Mouse (Mus musculus) urinary bladder, adult 2 months (tissue): Measurements from ENCODE around the gene Ssxa1. TPM values are rescaled to one million over a fixed set of nuclear protein-coding genes. Genes with fewer than 3 reads are reported as not detected.
"Not testable (repeated sequence)": the region's sequence is repeated elsewhere in the genome, so short reads cannot be mapped to it uniquely, and the experiment has no call there.

ENCODE experiments used
- DNase-seq: peaks from one replicate; pipeline ENCODE4 v3.0.0; 2022; ENCODE audit warnings: low spot score
- polyA plus RNA-seq: library from polyadenylated mRNA; depleted of rRNA; stranded (reverse); fragments of >200 nt; gene quantifications from 2 replicates; pipeline ENCODE4 v1.2.3, GENCODE M21; 2012; rRNA removed

The Ssxa1 gene
- polyA plus RNA-seq, result not detected in 2 replicates

GRCm38 (mm10) chrX:21115520-21115919, at the start of gene Ssxa1:
Gene Ssxa1 (plus strand): TSS chrX:21115820.
- DNase-seq, result no peak

- DNase-seq, result no peak
These were observed 47.5 kb upstream of the Ssxa1 start, which contains the start of gene Spaca5 for GRCm38 (mm10) chrX:21068106-21068505. Gene Spaca5 (plus strand): TSS chrX:21068406.

DNA sequence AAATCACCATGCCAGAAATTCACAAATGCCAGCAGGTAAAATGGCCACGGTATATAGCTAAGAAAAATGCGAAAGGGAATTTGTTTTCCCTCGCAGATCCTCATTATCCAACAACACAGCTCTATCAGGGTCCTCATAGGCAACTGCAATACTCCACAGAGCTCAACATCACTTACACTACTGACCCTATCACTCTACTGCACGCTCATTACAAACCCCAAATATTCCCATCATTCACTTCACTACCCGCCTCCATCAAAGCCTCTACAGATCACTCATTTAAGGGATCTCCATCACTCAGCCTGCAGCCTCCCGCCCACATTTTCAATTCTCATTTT, 27.0 kb upstream of the Ssxa1 start:
- no peak for DNase-seq

DNA sequence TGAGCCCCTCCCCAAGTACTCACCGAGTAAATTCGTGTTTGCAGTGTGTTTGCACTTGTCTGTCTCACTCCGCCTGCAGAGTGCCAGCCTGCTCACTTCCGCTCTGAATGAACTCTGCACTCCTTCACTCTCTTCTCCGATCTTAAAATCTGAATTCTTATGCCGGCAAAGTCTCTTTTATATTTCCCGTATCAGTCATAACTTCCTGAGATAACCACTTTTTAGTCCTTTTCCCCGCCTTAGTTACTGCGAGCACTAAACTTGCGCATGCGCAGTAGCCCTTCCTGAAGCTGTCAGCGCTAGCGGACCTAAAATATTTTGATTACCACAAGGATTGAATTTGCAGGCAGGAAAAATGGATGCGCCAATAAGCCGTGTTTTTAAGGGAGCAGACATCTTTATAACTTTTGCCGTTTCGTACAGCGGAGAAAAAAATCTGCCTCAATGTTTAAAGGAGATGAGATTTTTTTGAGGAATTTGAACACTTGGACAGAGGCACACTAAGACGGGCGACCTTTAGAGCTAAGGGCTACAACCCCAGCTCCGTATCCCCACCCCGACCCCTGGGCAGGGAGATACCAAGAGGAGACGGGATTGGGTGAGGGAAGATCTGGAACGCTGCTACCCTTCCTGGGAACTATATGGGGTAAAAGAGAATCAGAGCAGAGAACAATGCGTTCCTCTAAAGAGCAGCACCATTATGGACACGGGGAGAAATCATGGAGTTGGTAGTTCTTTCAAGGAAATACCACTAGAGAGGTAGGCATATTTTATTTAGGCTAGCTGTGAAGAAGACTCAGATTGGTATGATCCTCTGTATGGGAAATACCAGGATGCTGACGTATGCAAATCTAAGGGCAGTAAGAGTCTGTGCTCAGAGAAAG, 26.4 kb upstream of the Ssxa1 start, which contains the start of gene Zfp300:
Gene Zfp300 (minus strand): TSS at position 545 of the 884 bp plus-strand sequence.
- peak; percentile 23 for DNase-seq

- DNase-seq, result no peak
These were observed 25.8 kb upstream of the Ssxa1 start for GRCm38 (mm10) chrX:21089867-21090239.

DNA sequence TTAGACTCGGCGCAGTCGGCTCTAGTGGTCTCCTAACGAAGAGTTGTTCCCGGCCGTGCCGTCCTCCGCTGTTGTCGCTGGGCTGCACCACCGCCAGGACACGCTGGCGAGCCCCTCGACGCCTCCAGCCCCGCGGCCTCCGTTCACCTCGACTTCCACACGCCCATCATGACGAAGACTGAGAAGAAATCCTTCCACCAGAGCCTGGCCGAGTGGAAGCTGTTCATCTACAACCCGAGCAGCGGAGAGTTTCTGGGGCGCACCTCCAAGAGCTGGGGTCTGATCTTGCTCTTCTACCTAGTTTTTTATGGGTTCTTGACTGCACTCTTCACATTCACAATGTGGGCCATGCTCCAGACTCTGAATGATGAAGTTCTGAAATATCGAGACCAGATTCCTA, 31.1 kb downstream of the Ssxa1 start:
- not testable (repeated sequence) for DNase-seq

Other genes with a start within 250 kb of the Ssxa1 start
- 18.2 and 21.5 TPM in 2 replicates for gene Timp1, start 245.7 kb upstream of the Ssxa1 start, polyA plus RNA-seq
- gene Syn1, start 194.8 kb upstream of the Ssxa1 start, polyA plus RNA-seq, result 0.23 and 0.34 TPM in 2 replicates
- gene Cfp, start 184.3 kb upstream of the Ssxa1 start, polyA plus RNA-seq, result 33.2 and 35.2 TPM in 2 replicates
- gene Elk1, start 165.2 kb upstream of the Ssxa1 start, polyA plus RNA-seq, result 10.7 and 11.4 TPM in 2 replicates
- 21.1 and 24.6 TPM in 2 replicates for gene Uxt, start 153.8 kb upstream of the Ssxa1 start, polyA plus RNA-seq
- gene Zfp182, start 53.5 kb upstream of the Ssxa1 start, polyA plus RNA-seq, result 8.9 and 9.3 TPM in 2 replicates
- not detected in 2 replicates for gene Spaca5, start 47.4 kb upstream of the Ssxa1 start, polyA plus RNA-seq
- 0.78 and 0.99 TPM in 2 replicates for gene Zfp300, start 26.3 kb upstream of the Ssxa1 start, polyA plus RNA-seq
- not detected in 2 replicates for gene Gm21876, start 59.8 kb downstream of the Ssxa1 start, polyA plus RNA-seq